Mouse (Mus musculus) R1 (cell line): ENCODE results near the gene Wrap53.

Experiments used
- DNase-seq: peaks from one replicate; pipeline ENCODE4 v3.0.0-alpha.2; 2018; ENCODE audit warnings: low read depth, low spot score

Gene Wrap53

DNA sequence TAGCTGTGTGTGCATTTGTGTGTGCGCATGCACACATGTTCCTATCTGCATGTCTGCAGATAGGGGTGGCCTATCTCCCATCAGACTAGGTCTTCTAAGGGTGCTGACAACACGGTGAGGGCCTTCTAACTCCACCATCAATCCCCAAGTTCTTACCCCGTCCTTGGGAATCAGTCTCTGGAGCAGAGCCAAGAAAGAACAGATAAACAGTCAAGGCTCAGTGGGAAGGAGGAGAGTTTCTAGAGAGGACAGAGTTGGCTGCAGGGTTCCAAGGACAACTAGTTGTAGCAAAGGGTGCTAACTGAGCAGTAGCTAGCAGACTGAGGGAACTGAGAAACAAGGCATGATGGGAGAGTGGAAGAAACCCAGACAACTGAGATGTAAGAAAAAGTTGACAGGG is 21.7 kb upstream of the Wrap53 start:
- DNase-seq = no peak

DNA sequence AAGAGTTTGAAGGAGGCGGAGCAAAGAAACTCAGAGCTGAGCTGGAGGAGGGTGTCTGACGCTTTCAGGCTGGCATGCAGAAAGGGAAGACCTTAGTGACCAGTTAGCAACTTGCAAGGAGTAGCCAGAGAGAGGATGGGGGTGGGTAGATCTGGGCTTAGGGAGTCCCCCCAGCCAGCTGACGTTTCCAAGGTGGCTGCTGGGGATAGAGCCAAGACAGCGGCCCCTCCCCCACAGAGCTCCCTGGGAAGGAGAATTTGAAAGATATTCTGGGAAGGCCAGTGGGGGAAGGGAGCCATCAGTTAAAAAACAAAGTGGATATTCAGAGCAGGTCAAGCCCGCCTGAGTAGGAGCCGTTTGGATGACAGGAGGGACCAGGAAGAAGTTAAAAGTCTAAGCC is 20.0 kb upstream of the Wrap53 start:
- DNase-seq = peak; percentile 84

DNA sequence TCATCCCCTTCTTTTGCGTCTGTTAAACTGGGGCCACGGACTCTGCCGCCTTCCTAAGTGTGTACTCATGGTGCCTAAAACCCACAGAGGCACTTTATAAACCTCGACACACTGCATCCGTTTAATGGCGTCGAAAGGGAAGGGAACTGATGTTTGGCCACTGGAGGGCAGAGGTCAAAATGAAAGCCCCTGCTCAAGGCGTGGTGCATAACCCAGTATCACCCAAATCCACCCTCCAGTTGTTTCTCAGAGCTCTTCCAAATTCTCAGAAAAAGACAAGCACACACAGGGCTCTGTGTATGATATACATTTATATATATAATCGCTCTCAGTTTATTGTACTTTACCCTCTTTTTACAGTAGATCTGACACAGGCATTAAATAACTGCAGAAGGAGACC is 19.4 kb upstream of the Wrap53 start:
- DNase-seq = peak; percentile 45

- DNase-seq = no peak
These were observed 14.8 kb upstream of the Wrap53 start for GRCm38 (mm10) chr11:69594853-69595252.

DNA sequence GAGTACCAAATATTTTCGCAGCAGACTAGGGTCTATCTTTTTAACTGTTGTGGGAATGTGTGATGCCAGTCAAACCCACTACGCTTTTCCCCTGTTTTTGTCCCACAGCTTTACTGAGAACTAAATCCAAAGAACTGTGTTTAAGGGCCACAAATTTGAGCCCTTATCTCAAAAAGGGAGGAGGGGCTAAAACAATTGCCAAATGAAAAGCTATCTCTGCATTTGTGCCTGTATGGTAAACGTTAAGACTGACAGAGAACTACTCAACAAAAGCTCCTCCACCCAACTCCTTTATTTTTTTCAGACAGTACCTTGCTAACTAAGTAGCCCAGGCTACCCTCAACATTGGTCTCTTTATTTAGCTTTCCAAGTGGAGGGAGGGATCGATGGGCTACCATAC is 12.7 kb upstream of the Wrap53 start:
- DNase-seq = no peak

DNA sequence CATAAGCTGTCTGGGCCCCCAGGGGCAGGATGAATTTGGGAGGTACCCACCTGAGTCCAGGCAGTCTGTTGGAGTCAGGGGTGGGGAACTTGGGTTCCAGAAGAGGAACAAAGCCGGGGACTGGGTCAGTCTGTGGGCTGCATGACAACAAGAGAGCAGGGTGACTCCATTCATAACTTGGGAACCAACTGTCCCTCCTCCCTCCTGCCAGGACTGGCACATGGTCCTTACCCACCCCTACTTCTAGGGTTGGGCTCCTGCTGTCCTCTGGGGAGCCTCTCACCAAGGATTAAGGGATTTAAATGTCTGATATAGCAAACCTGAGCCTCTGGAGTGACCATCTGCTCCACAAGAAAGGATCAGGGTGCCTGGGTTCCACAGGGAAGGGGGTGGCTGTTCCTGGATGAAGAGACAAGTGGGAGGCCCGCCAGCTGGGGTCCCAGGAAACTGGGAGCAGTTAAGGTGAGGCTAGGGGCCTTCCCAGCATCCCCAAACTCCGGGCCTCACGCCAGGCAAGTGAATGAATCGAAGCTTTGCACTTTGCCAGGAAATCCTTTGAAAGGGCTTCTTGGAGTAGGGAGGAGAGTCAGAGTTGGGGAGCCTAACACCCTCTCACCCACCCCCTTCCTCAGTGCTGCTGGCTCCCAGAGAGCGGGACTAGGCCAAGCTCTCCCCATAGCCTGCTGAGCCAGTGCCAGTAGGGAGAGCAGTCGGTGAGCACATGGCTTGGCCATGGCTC is 12.0 kb upstream of the Wrap53 start:
- no peak for DNase-seq

DNA sequence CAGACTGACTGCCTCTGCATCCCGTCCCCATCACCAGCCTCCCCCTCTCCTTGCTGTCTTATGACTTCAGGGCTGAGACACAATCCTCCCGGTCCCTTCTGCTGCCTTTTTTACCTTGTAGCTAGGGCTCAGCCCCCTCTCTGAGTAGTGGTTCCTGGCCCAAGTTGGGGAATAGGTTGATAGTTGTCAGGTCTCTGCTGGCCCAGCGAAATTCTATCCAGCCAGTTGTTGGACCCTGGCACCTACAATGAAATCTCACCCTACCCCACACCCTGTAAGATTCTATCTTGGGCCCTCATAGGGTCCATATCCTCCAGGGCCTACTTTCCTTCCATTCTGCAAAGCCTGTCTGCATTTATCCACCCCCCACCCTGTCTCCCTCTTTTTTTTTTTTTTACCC is 11.4 kb upstream of the Wrap53 start:
- no peak for DNase-seq

DNA sequence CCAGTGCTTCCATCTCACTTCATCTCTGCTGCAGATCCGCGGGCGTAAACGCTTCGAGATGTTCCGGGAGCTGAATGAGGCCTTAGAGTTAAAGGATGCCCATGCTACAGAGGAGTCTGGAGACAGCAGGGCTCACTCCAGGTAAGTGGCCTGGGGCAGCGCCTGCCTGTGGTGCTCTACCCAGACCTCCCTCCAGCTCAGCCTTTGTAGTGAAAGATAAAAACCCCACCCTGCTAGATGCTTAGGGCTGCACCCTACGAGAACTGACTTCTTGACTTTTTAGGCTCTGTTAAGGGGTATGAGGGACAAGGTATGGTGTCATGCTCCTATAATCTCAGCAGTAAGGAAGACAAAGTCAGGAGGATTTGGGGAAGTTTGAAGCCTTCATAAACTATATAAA is 10.6 kb upstream of the Wrap53 start:
- DNase-seq = no peak

- no peak for DNase-seq
These were observed 9.3 kb upstream of the Wrap53 start for GRCm38 (mm10) chr11:69589207-69589834.

DNA sequence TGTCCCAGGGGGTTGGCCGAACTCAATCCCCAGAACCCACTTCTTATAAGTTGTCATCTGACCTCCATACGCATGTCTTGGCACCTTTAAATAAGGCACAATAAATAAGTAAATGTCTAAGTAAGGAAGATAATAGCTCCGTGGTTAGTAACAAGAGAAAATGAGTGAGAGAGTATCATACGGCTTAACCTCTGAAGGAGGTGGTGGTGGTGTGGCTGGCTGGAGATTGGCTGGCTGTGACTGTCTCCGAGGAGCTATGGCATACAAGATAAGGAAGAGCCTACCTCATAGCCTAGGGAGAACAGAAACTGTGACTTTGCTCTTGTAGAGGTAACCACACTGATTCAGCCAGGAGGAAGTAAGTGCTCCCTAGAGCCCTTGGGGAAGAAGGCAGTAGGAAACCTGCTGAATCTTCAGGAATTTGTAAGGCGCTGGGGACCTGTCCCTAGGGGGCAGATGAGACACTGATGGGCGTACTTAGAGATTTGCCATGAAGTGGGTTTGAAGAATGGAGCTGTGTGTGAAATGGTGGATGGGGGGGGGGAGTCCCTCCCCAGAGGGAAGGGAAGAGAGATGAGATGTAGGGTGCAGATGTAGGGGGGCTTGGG is 5.8 kb upstream of the Wrap53 start:
- peak; percentile 66 for DNase-seq

- DNase-seq = peak; percentile 67
These were observed 4.9 kb upstream of the Wrap53 start for GRCm38 (mm10) chr11:69584937-69585336.

GRCm38 (mm10) chr11:69584008-69584407 is 4.0 kb upstream of the Wrap53 start:
- DNase-seq = no peak

DNA sequence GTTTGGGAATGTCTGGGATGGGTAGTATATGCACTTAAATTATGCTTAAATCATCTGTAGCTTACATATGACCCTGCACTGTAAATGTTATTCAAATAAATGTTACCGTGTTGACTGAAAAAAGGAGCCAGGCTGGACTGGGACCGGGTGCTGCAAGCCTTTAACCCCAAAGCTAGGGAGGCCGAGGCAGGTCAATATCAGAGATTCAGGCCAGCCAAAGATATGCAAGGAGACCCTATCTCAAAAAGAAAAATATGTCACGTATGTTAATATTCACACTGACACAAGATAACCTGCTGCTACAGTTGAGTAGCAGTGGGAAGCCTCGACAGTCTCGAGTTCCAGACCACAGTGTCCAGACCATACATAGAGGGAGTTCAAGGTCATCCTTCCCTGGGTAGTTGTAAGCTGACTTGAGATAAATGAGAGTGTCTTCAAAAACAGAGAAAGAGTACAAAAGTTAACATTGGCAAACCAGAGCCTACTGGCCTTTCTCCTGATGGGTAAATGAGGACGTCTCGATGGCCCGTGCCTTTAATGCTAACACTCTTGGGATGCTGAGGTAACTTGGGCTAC is 2.3 kb upstream of the Wrap53 start:
- peak; percentile 70 for DNase-seq

DNA sequence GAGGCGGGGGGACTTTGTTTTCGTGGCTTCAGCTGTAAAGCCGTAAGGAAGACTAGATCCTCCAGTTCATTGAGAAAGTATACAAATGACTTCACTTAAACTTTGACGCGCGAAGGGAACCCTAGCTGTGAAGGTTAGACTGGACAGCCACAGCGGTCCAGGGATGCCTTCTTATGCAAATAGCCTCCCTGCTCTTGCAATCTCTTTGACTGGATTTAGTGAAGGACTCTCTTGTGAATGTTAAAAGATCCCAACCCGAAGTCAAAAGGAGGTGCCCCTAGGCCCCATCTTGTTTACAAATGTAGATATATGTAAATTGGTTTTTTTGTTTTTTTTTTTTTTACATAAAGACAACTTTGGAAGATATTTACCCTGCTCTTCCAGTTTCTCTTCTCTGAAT is 1.8 kb upstream of the Wrap53 start:
- DNase-seq = peak; percentile 99

- peak; percentile 97 for DNase-seq
These were observed 1.2 kb upstream of the Wrap53 start for GRCm38 (mm10) chr11:69581147-69581688.

DNA sequence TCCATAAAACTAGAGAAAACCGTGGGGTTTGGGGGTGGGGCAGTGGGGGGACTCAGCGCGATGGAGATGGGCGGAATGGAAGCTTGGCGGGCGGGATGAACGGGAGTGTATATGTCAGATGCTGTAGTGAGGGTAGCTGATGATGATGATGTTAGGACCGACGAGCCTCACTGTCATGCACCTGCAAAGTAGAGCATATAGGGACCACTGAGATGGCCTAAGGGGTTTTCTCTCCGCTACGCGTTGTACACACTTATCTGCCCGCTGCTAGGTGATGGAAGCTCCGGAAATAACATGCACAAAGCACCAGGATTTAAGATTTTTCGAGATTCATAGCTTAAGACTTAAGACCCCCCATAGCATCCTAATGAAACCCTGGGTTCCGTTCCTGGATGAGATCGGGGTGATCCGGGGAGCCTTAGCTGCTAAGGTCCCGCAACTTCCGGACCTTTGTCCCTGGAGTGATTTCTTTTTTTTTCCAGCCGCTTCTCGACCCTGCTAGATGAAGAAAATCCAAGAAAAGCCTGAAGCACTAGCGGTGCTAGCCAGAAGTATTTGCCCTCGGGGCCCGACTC is 604 bp upstream of the Wrap53 start:
- DNase-seq = no peak

DNA sequence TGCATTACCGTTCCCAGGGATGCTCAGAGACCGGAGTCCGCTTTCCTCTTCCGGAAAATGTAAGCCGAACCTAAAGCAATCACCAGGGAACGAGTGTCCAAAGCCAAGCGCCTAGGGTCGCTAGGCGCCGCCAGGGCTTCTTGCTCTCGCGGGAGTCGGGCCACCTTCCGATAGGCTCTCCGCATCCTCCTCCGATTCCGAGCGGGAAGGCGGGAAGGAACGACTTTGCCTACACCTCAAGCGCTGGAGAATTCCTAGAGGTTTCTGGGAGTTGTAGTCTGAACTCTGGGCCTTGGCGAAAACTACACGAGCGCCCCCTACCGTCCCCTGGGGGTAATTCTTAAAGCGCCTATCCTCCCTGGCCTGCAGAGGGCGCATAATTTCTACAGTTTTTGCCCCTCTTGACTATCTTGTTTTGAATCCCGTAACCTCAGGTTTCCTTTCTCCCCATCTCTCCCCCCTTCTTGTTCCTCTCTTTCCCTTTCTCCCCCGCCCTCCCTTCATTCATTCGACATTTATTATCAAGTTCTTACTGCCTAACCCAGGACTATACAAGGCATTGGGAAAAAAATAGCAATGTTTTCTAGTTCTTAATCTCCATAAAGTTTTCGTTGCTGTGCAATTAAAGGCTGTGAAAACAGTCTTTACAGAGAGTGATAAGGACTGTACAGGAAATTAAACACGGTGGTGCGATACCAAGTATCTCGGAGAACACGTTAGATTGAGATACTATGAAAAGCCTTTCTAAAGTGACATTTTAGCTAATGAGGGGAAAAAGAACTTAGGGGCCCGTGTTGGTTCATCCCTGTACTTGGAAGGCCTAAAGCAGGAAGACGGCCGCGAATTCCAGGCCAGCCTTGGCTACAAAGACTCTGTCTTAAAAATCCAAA is 682 bp downstream of the Wrap53 start:
- DNase-seq = peak; percentile 100

DNA sequence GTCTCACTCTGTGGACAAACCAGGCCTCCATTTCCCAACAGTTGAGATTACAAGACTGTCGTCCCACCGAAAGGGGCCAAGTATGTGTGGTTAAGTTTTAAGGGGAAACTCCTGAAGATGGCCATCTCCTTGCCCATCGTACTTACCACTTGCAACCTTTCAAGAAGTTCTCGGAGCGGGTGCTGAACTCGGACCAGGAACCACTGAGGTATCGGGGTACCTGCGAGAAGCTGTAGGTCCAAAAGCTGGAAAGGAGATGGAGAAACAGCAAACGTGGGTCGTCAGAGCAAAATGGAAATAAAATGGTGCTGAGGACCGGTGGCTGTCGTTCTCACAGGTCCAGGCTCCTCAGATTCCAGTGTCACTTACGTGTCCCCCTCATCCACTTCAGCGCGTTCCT is 1.8 kb downstream of the Wrap53 start:
- DNase-seq = no peak

DNA sequence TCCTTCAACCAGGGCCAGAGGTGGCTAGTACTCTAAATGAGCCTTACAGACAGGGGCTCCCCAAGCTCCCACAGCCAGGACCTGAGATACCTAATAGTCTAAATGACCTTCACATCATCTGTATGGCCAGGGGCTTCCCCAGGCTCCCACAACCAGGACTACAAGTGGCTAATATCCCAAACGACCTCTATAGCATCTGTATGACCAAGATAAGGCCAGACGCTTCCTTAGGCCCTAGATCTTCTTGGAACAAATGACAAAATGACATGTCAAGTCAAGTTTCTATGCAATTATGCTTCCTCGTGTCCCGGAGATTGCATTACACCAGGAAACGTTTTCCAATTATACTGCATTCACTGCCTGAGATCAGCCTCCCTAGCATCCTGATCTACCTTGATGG is 3.7 kb downstream of the Wrap53 start:
- no peak for DNase-seq

DNA sequence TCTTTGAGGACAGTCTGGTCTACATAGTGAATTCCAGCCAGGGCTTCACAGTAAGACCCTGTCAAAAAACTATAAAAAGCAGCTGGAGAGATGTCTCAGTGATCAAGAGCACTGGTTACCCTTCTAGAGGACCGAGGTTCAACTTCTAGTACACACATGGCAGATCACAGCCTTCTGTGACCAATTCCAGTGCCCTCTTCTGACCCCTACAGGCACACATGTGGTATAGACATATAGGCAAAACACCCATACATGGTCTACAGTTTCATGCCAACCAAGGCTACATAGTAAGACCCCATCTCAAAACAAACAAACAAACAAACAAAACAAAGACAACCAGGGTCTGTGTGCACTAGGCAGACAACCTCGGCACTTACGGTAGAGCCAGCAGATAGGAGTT is 4.8 kb downstream of the Wrap53 start:
- peak; percentile 75 for DNase-seq

DNA sequence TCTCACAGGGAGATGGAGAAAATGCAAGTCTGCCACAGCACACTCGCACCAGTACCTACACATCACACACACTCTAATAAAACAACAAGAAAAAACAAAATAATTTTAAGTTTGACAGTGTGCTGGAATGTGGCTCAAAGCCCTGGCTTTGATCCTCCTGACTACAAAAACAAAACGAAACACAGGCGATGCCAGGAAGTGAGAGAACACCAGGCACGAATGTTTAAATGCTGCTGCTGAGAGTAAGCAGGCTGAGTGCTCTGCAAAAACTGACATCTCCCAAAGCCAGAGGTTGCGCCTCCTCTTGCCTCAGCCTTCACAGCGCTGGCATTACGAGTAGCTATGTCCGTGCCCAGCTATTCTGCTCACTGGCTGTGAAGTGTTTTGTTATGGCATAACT is 14.9 kb downstream of the Wrap53 start:
- no peak for DNase-seq
